In the genomic region with DNA sequence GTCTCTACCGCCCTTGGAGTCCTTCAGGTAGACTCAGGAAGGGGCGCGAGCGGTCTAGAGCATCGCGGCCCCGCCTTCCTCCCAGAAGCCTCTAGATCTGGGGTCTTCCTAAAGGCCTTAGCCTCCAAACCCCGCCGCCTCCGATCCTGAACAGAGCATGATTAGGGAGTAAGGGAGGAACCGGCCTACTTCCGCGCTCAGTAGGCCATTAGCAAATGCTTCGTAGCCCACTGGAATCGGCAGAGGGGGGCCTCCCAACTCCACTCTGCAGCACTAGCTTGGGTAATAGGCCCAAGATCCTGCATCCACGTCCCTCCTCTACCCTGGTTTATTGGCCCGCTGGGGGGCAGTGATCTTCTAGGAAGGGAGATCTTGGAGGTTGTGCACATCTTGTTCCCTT, we compare ENCODE assay signal across 8 mouse cellular contexts. TPM values are rescaled to one million over a fixed set of nuclear protein-coding genes. Genes with fewer than 3 reads are reported as not detected.
A peak's percentile ranks its signal among the peaks of the same experiment; 100 is the strongest.
DNase-seq lines count a peak whose midpoint lies in the region; ATAC-seq lines count a peak whose summit lies in the region.

A gene (minus strand): TSS at position 385 of the 400 bp plus-strand sequence.

- intact Hi-C loops in heart, postnatal 25 days (cut with DNase I): loop anchor here (10.0 kb wide), 1 partner anchor 727 kb away; a partner anchor contains a TSS

- peak within 1 kb of the TSS; percentile 56 for H3K9ac ChIP-seq in heart, embryonic 14.5 days (ENCODE audit: low read length)
- peak within 1 kb of the TSS; percentile 46 for H3K9ac ChIP-seq in forebrain, embryonic 14.5 days (ENCODE audit: low read length)
- no peak within 1 kb of the TSS; the same call in 1 of the 2 replicates for H3K9ac ChIP-seq in liver, embryonic 13.5 days

- H3K4me3 ChIP-seq in heart, embryonic 14.5 days (ENCODE audit: control insufficient read depth in 1 of 2, insufficient read depth in 1 of 2, low read depth in 1 of 2, low read length in 2 of 2): peak within 1 kb of the TSS; percentile 48 to 53
- H3K4me3 ChIP-seq in forebrain, embryonic 14.5 days (ENCODE audit: low read depth, low read length): peak within 1 kb of the TSS; percentile 31; the same call in 1 of the 2 replicates
- peak within 1 kb of the TSS; percentile 48 for H3K4me3 ChIP-seq in liver, embryonic 13.5 days (replicated peaks)

- 11% methylated on average over 17 of the region's 17 CpGs for WGBS in heart, embryonic 14.5 days
- 11% methylated on average over 17 of the region's 17 CpGs for WGBS in forebrain, embryonic 14.5 days
- WGBS in liver, embryonic 13.5 days (ENCODE audit: insufficient replicate concordance): 3% methylated on average over 17 of the region's 17 CpGs

- no peaks in the 10 kb centered on the region for H3K9me3 ChIP-seq in heart, embryonic 14.5 days (ENCODE audit: control insufficient read depth, low read length)
- H3K9me3 ChIP-seq in forebrain, embryonic 14.5 days (replicated peaks; ENCODE audit: control insufficient read depth, low read length): no peaks in the 10 kb centered on the region
- no peaks in the 10 kb centered on the region for H3K9me3 ChIP-seq in liver, embryonic 13.5 days (replicated peaks)

- H3K4me2 ChIP-seq in heart, embryonic 14.5 days (ENCODE audit: low read length): peak within 1 kb of the TSS; percentile 96
- peak within 1 kb of the TSS; percentile 69 for H3K4me2 ChIP-seq in forebrain, embryonic 14.5 days (ENCODE audit: low read length)
- H3K4me2 ChIP-seq in liver, embryonic 13.5 days: peak within 1 kb of the TSS; percentile 62

- peaks cover 19 to 36% of the 10 kb centered on the region in 2 experiments; a peak in 3 of 4 replicates for H3K4me1 ChIP-seq in heart, embryonic 14.5 days (ENCODE audit: control insufficient read depth in 2 of 2, insufficient read depth in 2 of 2, low read length in 2 of 2)
- H3K4me1 ChIP-seq in forebrain, embryonic 14.5 days (ENCODE audit: control insufficient read depth, insufficient read depth, low read length): peaks cover 18% of the 10 kb centered on the region
- peaks cover 43% of the 10 kb centered on the region for H3K4me1 ChIP-seq in liver, embryonic 13.5 days (replicated peaks)

- no peak within 1 kb of the TSS for H3K27ac ChIP-seq in heart, embryonic 14.5 days (replicated peaks in 1 of 2; ENCODE audit: control insufficient read depth in 1 of 2, insufficient read depth in 1 of 2, low read depth in 2 of 2, low read length in 2 of 2)
- H3K27ac ChIP-seq in forebrain, embryonic 14.5 days (ENCODE audit: low read depth, low read length): no peak within 1 kb of the TSS
- H3K27ac ChIP-seq in liver, embryonic 13.5 days: no peak within 1 kb of the TSS

- no peak for ATAC-seq in heart, embryonic 14.5 days (ENCODE audit: insufficient number of reproducible peaks, insufficient read depth, low FRiP score, low read depth)
- no peak for ATAC-seq in forebrain, embryonic 14.5 days
- ATAC-seq in liver, embryonic 13.5 days (ENCODE audit: low read depth): no peak
- no peak for ATAC-seq in activated CD4-positive, CD25-positive, alpha-beta regulatory T cell, adult 4 months

- peaks cover 93% of the 10 kb centered on the region for H3K27me3 ChIP-seq in heart, embryonic 14.5 days (ENCODE audit: control insufficient read depth, insufficient read depth, low read length)
- H3K27me3 ChIP-seq in forebrain, embryonic 14.5 days (replicated peaks; ENCODE audit: control insufficient read depth, insufficient read depth, low read length): peaks cover 89% of the 10 kb centered on the region
- H3K27me3 ChIP-seq in liver, embryonic 13.5 days: peaks cover 93% of the 10 kb centered on the region

- no peaks in the 10 kb centered on the region for H3K36me3 ChIP-seq in heart, embryonic 14.5 days (ENCODE audit: control insufficient read depth, insufficient read depth, low read length)
- H3K36me3 ChIP-seq in forebrain, embryonic 14.5 days (ENCODE audit: control insufficient read depth, insufficient read depth, low read length): peaks cover 48% of the 10 kb centered on the region
- no peaks in the 10 kb centered on the region for H3K36me3 ChIP-seq in liver, embryonic 13.5 days

- no peak for DNase-seq in heart, postnatal 25 days (ENCODE audit: low spot score)
- peak; percentile 48 for DNase-seq in R1 (ENCODE audit: low read depth, low spot score)
- no peak for DNase-seq in forebrain, embryonic 14.5 days (ENCODE audit: low spot score)
- DNase-seq in liver, embryonic 13.5 days: no peak
- no peak for DNase-seq in embryo, embryonic 10.5 days (ENCODE audit: low spot score)
- DNase-seq in thymus, adult 18-20 months: no peak

RNA-seq across cellular contexts. Expression of the gene that starts here (rescaled TPM):
- 3.4 and 4.5 TPM in 2 replicates for polyA plus RNA-seq in heart, embryonic 14.5 days (2014; fragmentation: Nextera tagmentation; extraction: Ambion mirVana)
- total RNA-seq in heart, postnatal 25 days (2021): 1 to 10 TPM in 1 of 2 experiments, under 1 TPM in 1; 0.36 to 1.1 TPM
- polyA plus RNA-seq in forebrain, embryonic 14.5 days (2014; fragmentation: Nextera tagmentation; extraction: Ambion mirVana): 9.6 and 10.3 TPM in 2 replicates
- 25.2 and 32.4 TPM in 2 replicates for polyA plus RNA-seq in liver, embryonic 13.5 days (2015; fragmentation: Nextera tagmentation; extraction: Ambion mirVana)
- polyA plus RNA-seq in activated CD4-positive, CD25-positive, alpha-beta regulatory T cell, adult 4 months (2017; shearing (Covaris generic)): not detected
